Mouse (Mus musculus): ENCODE measurements around the gene Cd276. TPM values are rescaled to one million over a fixed set of nuclear protein-coding genes. Genes with fewer than 3 reads are reported as not detected.

Gene Cd276
- polyA plus RNA-seq, 1 experiment from 2014 or later, result 59.5 TPM

DNA sequence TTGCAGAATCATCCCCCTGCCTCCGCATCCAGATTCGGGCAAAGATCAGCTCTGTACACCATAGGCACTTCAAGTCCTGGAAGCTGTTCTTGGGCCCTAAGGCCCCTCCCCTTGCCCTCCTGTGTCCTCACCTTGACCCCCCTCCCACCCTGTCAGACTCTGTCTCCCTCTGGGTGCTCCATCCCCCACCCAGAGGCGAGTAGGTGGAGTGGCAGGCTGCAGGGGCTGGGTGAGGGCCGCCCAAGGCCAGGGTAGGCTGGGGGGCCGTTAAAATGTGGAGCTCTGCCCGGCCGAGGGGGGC is 65.4 kb downstream of the Cd276 start:
- no peak for ATAC-seq (ENCODE audit: insufficient number of reproducible peaks, low FRiP score, low TSS enrichment, low read depth)

DNA sequence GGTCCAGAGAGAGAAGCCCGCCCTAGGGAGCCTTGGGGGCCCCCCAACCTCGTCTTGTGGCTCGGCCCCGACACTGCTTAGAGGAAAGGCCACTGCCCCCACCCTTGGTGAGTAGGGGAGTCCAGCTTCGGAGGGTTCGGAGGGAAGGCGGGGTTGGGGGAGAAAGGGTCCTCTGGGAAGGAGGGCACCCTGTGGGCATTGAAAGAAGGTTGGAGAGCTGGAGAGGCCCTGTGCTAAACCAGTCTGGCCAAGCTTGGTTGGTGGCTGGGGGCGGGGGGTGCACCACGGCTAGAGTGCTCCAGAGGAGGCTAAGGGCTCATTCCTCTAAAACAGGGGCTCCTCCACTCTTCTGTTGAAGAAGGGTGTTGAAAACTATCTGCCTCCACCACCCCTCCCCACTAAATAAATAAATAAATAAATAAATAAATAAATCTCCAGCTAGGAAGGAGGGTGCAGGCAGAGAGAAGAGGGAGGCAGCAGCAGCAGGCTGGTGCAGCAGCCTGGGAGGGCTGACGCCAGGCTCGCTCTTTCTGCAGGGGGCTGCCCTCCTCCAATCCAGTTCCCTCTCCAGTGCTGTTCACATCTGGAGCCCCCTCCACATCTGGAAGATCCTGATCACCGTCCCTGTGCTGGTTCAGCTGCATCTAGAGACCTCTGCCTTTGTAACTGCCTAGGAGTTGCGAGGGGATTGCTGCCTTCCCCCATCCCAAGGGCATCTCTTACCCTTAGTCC is 65.9 kb downstream of the Cd276 start:
- H3K9ac ChIP-seq (ENCODE audit: low read length), result peak overlapping the region; percentile 82
- ATAC-seq (ENCODE audit: insufficient number of reproducible peaks, low FRiP score, low TSS enrichment, low read depth) (0 out of 2 replicates have a peak, but pooled peaks have one; percentile 40), DNase-seq (ENCODE audit: low spot score) (peak; percentile 46)
- H3K4me3 ChIP-seq (ENCODE audit: low read depth, low read length), result peak overlapping the region; percentile 65
- peaks cover 23% of the 10 kb centered on the region for H3K4me1 ChIP-seq (ENCODE audit: control insufficient read depth, insufficient read depth, low read length)
- H3K4me2 ChIP-seq (ENCODE audit: low read depth, severe bottlenecking), result peak overlapping the region; percentile 98
- H3K36me3 ChIP-seq (ENCODE audit: control insufficient read depth, insufficient read depth, low read length), result no peaks in the 10 kb centered on the region
- no peak overlapping the region for H3K27ac ChIP-seq (replicated peaks; ENCODE audit: low read depth, low read length)
- H3K27me3 ChIP-seq (ENCODE audit: control insufficient read depth, insufficient read depth, low read length), result peaks cover 5% of the 10 kb centered on the region; the same call in 1 of the 2 replicates
- WGBS, result under 1% methylated on average over 13 of the region's 13 CpGs
- no peaks in the 10 kb centered on the region for H3K9me3 ChIP-seq (ENCODE audit: control insufficient read depth, low read length)

More for the DNA sequence above, 65.4 kb downstream of the Cd276 start:
- DNase-seq (ENCODE audit: low spot score), result no peak
- Histone ChIP-seq H3K4me1 (ENCODE audit: control insufficient read depth, insufficient read depth, low read length) (peaks cover 23% of the 10 kb centered on the region), H3K27ac (replicated peaks; ENCODE audit: low read depth, low read length) (no peak overlapping the region), H3K9ac (ENCODE audit: low read length) (peak overlapping the region; percentile 37; the same call in 1 of the 2 replicates), H3K4me3 (ENCODE audit: low read depth, low read length) (peak overlapping the region; percentile 19; the same call in 1 of the 2 replicates), H3K9me3 (ENCODE audit: control insufficient read depth, low read length) (no peaks in the 10 kb centered on the region), H3K4me2 (ENCODE audit: low read depth, severe bottlenecking) (peak overlapping the region; percentile 98; the same call in 1 of the 2 replicates), H3K36me3 (ENCODE audit: control insufficient read depth, insufficient read depth, low read length) (no peaks in the 10 kb centered on the region), H3K27me3 (ENCODE audit: control insufficient read depth, insufficient read depth, low read length) (peaks cover 5% of the 10 kb centered on the region; the same call in 1 of the 2 replicates)
- 4% methylated on average over 7 of the region's 7 CpGs for WGBS

DNA sequence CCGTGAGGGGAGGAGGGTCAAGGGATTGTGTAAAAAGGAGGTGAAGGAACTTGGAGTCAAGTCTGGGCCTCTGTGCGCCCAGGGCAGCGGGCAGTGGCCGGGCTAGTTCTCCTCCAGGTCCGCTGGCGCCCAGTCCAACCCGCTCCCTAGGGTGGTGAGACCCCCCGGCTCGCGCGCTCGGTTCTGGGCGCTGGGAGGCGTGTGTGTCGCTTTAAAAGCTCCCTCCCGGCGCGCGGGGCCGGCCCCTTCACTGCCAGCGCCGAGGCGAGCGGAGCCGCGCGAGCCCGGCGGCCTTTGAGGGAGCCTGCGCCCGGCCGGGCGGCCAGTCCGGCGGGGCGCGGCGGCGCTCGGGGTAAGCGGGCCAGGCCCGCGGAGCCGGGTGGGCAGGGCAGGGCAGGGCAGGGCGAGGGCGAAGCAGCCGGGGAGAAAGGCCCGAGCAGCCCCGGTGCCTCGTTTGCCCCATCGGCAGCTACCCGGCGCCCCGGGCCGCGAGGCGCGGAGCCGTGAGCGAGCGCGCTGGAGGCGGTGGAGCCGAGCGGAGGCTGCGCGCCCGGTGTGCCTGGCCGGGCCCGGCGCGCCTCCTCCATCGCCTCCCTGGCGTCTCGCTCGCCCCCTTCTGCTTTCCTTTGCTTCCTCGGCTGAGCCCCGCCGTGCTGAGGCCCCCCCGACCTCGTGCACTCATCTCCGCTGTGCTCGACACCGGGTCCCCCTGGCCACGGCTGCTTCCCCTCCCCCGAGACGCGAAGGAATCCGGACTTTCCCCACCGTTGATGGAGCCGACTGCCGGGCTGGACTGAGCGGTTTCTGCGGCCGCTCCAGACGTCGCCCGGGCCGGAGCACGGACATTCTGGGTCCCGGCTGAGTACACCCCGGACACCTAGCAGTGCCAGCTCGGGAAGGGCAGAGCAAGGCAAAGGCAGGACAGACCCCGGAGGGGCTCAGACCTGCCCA is 67.1 kb downstream of the Cd276 start, which contains the start of gene Insyn1:
TSS of gene Insyn1 (plus strand) at position 753 of the 951 bp plus-strand sequence.
- Histone ChIP-seq H3K27me3 (ENCODE audit: control insufficient read depth, insufficient read depth, low read length) (peaks cover 5% of the 10 kb centered on the region; the same call in 1 of the 2 replicates), H3K9ac (ENCODE audit: low read length) (peak within 1 kb of the TSS; percentile 82), H3K9me3 (ENCODE audit: control insufficient read depth, low read length) (no peaks in the 10 kb centered on the region), H3K36me3 (ENCODE audit: control insufficient read depth, insufficient read depth, low read length) (no peaks in the 10 kb centered on the region), H3K27ac (replicated peaks; ENCODE audit: low read depth, low read length) (0 out of 2 replicates have a peak within 1 kb of the TSS, but pooled peaks have one; percentile 36), H3K4me2 (ENCODE audit: low read depth, severe bottlenecking) (peak within 1 kb of the TSS; percentile 98), H3K4me3 (ENCODE audit: low read depth, low read length) (peak within 1 kb of the TSS; percentile 65), H3K4me1 (ENCODE audit: control insufficient read depth, insufficient read depth, low read length) (peaks cover 23% of the 10 kb centered on the region)
- peak; percentile 63 for ATAC-seq (ENCODE audit: insufficient number of reproducible peaks, low FRiP score, low TSS enrichment, low read depth)
- WGBS, result under 1% methylated on average over 68 of the region's 104 CpGs
- DNase-seq (ENCODE audit: low spot score), result peak; percentile 76

DNA sequence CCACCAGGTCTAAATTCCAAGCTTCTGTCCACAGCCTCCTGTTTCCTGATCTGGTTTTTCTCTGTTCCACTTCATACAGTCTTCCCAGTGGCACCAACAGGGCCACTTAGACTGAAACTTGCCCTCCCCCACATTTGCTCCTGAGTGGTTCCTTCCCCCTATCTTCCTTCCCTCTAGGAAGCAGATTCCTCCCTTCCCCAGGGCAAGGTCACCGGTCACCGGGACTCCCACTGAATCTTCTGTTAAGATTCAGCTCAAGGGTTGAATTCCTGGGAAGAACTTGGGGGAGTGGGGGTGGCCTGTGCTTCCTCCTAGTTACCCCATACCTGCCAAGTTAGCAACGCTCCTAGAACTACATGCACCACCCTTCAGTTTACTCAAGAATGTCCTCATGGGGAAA is 68.2 kb downstream of the Cd276 start:
- Histone ChIP-seq H3K27me3 (ENCODE audit: control insufficient read depth, insufficient read depth, low read length) (peaks cover 5% of the 10 kb centered on the region; the same call in 1 of the 2 replicates), H3K36me3 (ENCODE audit: control insufficient read depth, insufficient read depth, low read length) (no peaks in the 10 kb centered on the region), H3K4me3 (ENCODE audit: low read depth, low read length) (no peak overlapping the region), H3K4me2 (ENCODE audit: low read depth, severe bottlenecking) (no peak overlapping the region), H3K4me1 (ENCODE audit: control insufficient read depth, insufficient read depth, low read length) (peaks cover 23% of the 10 kb centered on the region), H3K9ac (ENCODE audit: low read length) (no peak overlapping the region), H3K27ac (replicated peaks; ENCODE audit: low read depth, low read length) (no peak overlapping the region), H3K9me3 (ENCODE audit: control insufficient read depth, low read length) (no peaks in the 10 kb centered on the region)
- ATAC-seq (ENCODE audit: insufficient number of reproducible peaks, low FRiP score, low TSS enrichment, low read depth), result no peak
- no peak for DNase-seq (ENCODE audit: low spot score)
- WGBS, result 11% methylated on average over 3 of the region's 3 CpGs

Other genes starting within 250 kb of the Cd276 start
- 15.1 and 16.0 TPM in 2 replicates for gene Loxl1, start 242.3 kb downstream of the Cd276 start, polyA plus RNA-seq (2014; fragmentation: Nextera tagmentation; extraction: Ambion mirVana)
- gene Tbc1d21, start 185.0 kb downstream of the Cd276 start, polyA plus RNA-seq (2014; fragmentation: Nextera tagmentation; extraction: Ambion mirVana), result not detected in 2 replicates
- 1.7 and 2.2 TPM in 2 replicates for gene Insyn1, start 66.8 kb downstream of the Cd276 start, polyA plus RNA-seq (2014; fragmentation: Nextera tagmentation; extraction: Ambion mirVana)
- 56.1 and 60.5 TPM in 2 replicates for gene Nptn, start 26.8 kb upstream of the Cd276 start, polyA plus RNA-seq (2014; fragmentation: Nextera tagmentation; extraction: Ambion mirVana)
- 1.4 TPM in 2 replicates for gene Rec114, start 188.5 kb upstream of the Cd276 start, polyA plus RNA-seq (2014; fragmentation: Nextera tagmentation; extraction: Ambion mirVana)